Mouse (Mus musculus): ENCODE data around the gene Psma6. TPM values are rescaled to one million over a fixed set of nuclear protein-coding genes. Genes with fewer than 3 reads are reported as not detected.

Gene Psma6
- polyA plus RNA-seq, 1 experiment from 2014 or later: 389 TPM

- Histone ChIP-seq H3K4me2 (ENCODE audit: low read depth, low read length) (no peak overlapping the region), H3K27ac (ENCODE audit: low read length) (peak overlapping the region; percentile 61), H3K27me3 (ENCODE audit: control insufficient read depth, insufficient read depth, low read depth, low read length) (no peaks in the 10 kb centered on the region), H3K4me1 (replicated peaks; ENCODE audit: control insufficient read depth, insufficient read depth, low read length) (peaks cover 18% of the 10 kb centered on the region), H3K9ac (ENCODE audit: low read length) (no peak overlapping the region; the same call in 1 of the 2 replicates), H3K9me3 (ENCODE audit: control insufficient read depth, low read length) (no peaks in the 10 kb centered on the region), H3K36me3 (ENCODE audit: control insufficient read depth, insufficient read depth, low read length) (no peaks in the 10 kb centered on the region), H3K4me3 (ENCODE audit: low read length) (no peak overlapping the region)
- 33% methylated on average over 5 of the region's 5 CpGs for WGBS
- ATAC-seq (ENCODE audit: low read depth): no peak
Observed at GRCm38 (mm10) chr12:55452839-55453238, 68.8 kb downstream of the Psma6 start.

GRCm38 (mm10) chr12:55453924-55454323 is 69.9 kb downstream of the Psma6 start:
- Histone ChIP-seq H3K36me3 (ENCODE audit: control insufficient read depth, insufficient read depth, low read length) (no peaks in the 10 kb centered on the region), H3K9ac (ENCODE audit: low read length) (no peak overlapping the region), H3K4me3 (ENCODE audit: low read length) (no peak overlapping the region), H3K27me3 (ENCODE audit: control insufficient read depth, insufficient read depth, low read depth, low read length) (no peaks in the 10 kb centered on the region), H3K9me3 (ENCODE audit: control insufficient read depth, low read length) (no peaks in the 10 kb centered on the region), H3K4me1 (replicated peaks; ENCODE audit: control insufficient read depth, insufficient read depth, low read length) (peaks cover 18% of the 10 kb centered on the region), H3K27ac (ENCODE audit: low read length) (peak overlapping the region; percentile 48; the same call in 1 of the 2 replicates), H3K4me2 (ENCODE audit: low read depth, low read length) (no peak overlapping the region)
- no peak for ATAC-seq (ENCODE audit: low read depth)
- WGBS: 46% methylated on average over 4 of the region's 4 CpGs

- H3K9ac ChIP-seq (ENCODE audit: low read length): no peak overlapping the region
- no peak for ATAC-seq (ENCODE audit: low read depth)
- H3K4me1 ChIP-seq (replicated peaks; ENCODE audit: control insufficient read depth, insufficient read depth, low read length): peaks cover 22% of the 10 kb centered on the region
- H3K27ac ChIP-seq (ENCODE audit: low read length): no peak overlapping the region
- H3K4me2 ChIP-seq (ENCODE audit: low read depth, low read length): no peak overlapping the region
- H3K27me3 ChIP-seq (ENCODE audit: control insufficient read depth, insufficient read depth, low read depth, low read length): no peaks in the 10 kb centered on the region
- no peaks in the 10 kb centered on the region for H3K36me3 ChIP-seq (ENCODE audit: control insufficient read depth, insufficient read depth, low read length)
- no peaks in the 10 kb centered on the region for H3K9me3 ChIP-seq (ENCODE audit: control insufficient read depth, low read length)
- H3K4me3 ChIP-seq (ENCODE audit: low read length): no peak overlapping the region
- 69% methylated on average over 9 of the region's 10 CpGs for WGBS
Observed at GRCm38 (mm10) chr12:55455206-55455605, 71.2 kb downstream of the Psma6 start.

DNA sequence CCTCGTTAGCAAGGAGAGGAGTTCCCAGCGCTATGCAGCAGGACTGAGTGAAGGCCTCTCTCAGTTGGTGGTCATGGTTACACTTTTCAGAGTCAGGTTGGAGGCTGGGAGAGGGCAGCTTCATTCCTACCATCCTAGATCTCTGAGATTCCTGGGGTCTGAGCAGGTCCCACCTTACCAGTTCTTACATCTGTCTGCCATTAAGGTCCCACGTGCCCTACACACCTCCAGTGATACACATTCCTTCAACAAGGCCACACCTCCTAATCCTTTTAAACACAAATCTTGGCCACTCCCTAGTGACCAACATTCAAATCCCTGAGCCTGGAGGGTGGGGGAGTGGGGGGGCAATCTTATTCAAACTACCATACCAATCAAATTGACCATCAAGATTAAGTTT is 72.1 kb downstream of the Psma6 start:
- 70% methylated on average over 3 of the region's 3 CpGs for WGBS
- H3K9ac ChIP-seq (ENCODE audit: low read length): no peak overlapping the region
- H3K27ac ChIP-seq (ENCODE audit: low read length): no peak overlapping the region
- H3K4me2 ChIP-seq (ENCODE audit: low read depth, low read length): no peak overlapping the region
- no peaks in the 10 kb centered on the region for H3K27me3 ChIP-seq (ENCODE audit: control insufficient read depth, insufficient read depth, low read depth, low read length)
- no peak for ATAC-seq (ENCODE audit: low read depth)
- no peaks in the 10 kb centered on the region for H3K9me3 ChIP-seq (ENCODE audit: control insufficient read depth, low read length)
- peaks cover 27% of the 10 kb centered on the region for H3K4me1 ChIP-seq (replicated peaks; ENCODE audit: control insufficient read depth, insufficient read depth, low read length)
- no peak overlapping the region for H3K4me3 ChIP-seq (ENCODE audit: low read length)
- H3K36me3 ChIP-seq (ENCODE audit: control insufficient read depth, insufficient read depth, low read length): no peaks in the 10 kb centered on the region

GRCm38 (mm10) chr12:55456893-55457292 is 72.9 kb downstream of the Psma6 start:
- Histone ChIP-seq H3K4me3 (ENCODE audit: low read length) (no peak overlapping the region), H3K9ac (ENCODE audit: low read length) (no peak overlapping the region), H3K27me3 (ENCODE audit: control insufficient read depth, insufficient read depth, low read depth, low read length) (no peaks in the 10 kb centered on the region), H3K9me3 (ENCODE audit: control insufficient read depth, low read length) (no peaks in the 10 kb centered on the region), H3K27ac (ENCODE audit: low read length) (no peak overlapping the region), H3K4me2 (ENCODE audit: low read depth, low read length) (no peak overlapping the region), H3K4me1 (replicated peaks; ENCODE audit: control insufficient read depth, insufficient read depth, low read length) (peaks cover 34% of the 10 kb centered on the region), H3K36me3 (ENCODE audit: control insufficient read depth, insufficient read depth, low read length) (no peaks in the 10 kb centered on the region)
- 86% methylated on average over 5 of the region's 5 CpGs for WGBS
- ATAC-seq (ENCODE audit: low read depth): no peak

- Histone ChIP-seq H3K36me3 (ENCODE audit: control insufficient read depth, insufficient read depth, low read length) (no peaks in the 10 kb centered on the region), H3K27ac (ENCODE audit: low read length) (no peak overlapping the region)
Observed at GRCm38 (mm10) chr12:55459739-55460138, 75.7 kb downstream of the Psma6 start.

DNA sequence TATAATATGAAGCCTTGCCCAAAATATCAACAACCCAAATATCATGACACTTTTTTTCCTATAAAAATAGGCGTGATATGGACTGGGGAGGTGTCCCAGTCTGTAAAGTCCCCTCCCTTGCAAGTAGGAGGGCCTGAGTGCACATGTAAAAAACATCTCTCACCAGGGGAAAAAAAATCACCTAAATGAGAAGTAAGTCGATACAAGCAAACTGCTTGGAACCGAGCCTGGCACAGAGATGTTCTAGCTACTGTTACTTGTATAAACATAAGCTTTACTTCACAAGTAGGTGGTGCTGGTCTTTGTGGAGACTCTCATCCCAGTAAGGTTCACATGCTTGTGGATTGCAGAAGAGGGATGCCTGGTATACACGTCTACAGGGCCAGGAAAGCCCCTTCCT is 76.9 kb downstream of the Psma6 start:
- no peaks in the 10 kb centered on the region for H3K9me3 ChIP-seq (ENCODE audit: control insufficient read depth, low read length)
- H3K4me3 ChIP-seq (ENCODE audit: low read length): no peak overlapping the region
- H3K27me3 ChIP-seq (ENCODE audit: control insufficient read depth, insufficient read depth, low read depth, low read length): no peaks in the 10 kb centered on the region
- no peak overlapping the region for H3K9ac ChIP-seq (ENCODE audit: low read length)
- ATAC-seq (ENCODE audit: low read depth): no peak
- no peak overlapping the region for H3K4me2 ChIP-seq (ENCODE audit: low read depth, low read length)
- peaks cover 56% of the 10 kb centered on the region for H3K4me1 ChIP-seq (replicated peaks; ENCODE audit: control insufficient read depth, insufficient read depth, low read length)
- H3K27ac ChIP-seq (ENCODE audit: low read length): peak overlapping the region; percentile 96
- WGBS: 26% methylated on average over 4 of the region's 4 CpGs
- H3K36me3 ChIP-seq (ENCODE audit: control insufficient read depth, insufficient read depth, low read length): no peaks in the 10 kb centered on the region

More at GRCm38 (mm10) chr12:55459739-55460138, 75.7 kb downstream of the Psma6 start:
- peaks cover 47% of the 10 kb centered on the region for H3K4me1 ChIP-seq (replicated peaks; ENCODE audit: control insufficient read depth, insufficient read depth, low read length)
- H3K4me2 ChIP-seq (ENCODE audit: low read depth, low read length): no peak overlapping the region
- no peak overlapping the region for H3K9ac ChIP-seq (ENCODE audit: low read length)
- no peaks in the 10 kb centered on the region for H3K27me3 ChIP-seq (ENCODE audit: control insufficient read depth, insufficient read depth, low read depth, low read length)
- ATAC-seq (ENCODE audit: low read depth): no peak
- H3K9me3 ChIP-seq (ENCODE audit: control insufficient read depth, low read length): no peaks in the 10 kb centered on the region
- no peak overlapping the region for H3K4me3 ChIP-seq (ENCODE audit: low read length)
- WGBS: 41% methylated on average over 8 of the region's 8 CpGs

GRCm38 (mm10) chr12:55461767-55462166 is 77.7 kb downstream of the Psma6 start:
- peak overlapping the region; percentile 20; the same call in 1 of the 2 replicates for H3K4me2 ChIP-seq (ENCODE audit: low read depth, low read length)
- H3K9me3 ChIP-seq (ENCODE audit: control insufficient read depth, low read length): no peaks in the 10 kb centered on the region
- peaks cover 65% of the 10 kb centered on the region for H3K4me1 ChIP-seq (replicated peaks; ENCODE audit: control insufficient read depth, insufficient read depth, low read length)
- H3K4me3 ChIP-seq (ENCODE audit: low read length): no peak overlapping the region
- no peaks in the 10 kb centered on the region for H3K27me3 ChIP-seq (ENCODE audit: control insufficient read depth, insufficient read depth, low read depth, low read length)
- 0 out of 2 replicates have a peak overlapping the region, but pooled peaks have one; percentile 26 for H3K9ac ChIP-seq (ENCODE audit: low read length)
- H3K27ac ChIP-seq (ENCODE audit: low read length): peak overlapping the region; percentile 96
- no peaks in the 10 kb centered on the region for H3K36me3 ChIP-seq (ENCODE audit: control insufficient read depth, insufficient read depth, low read length)
- 37% methylated on average over 6 of the region's 6 CpGs for WGBS
- ATAC-seq (ENCODE audit: low read depth): peak; percentile 75

GRCm38 (mm10) chr12:55462456-55462855 is 78.4 kb downstream of the Psma6 start:
- peaks cover 67% of the 10 kb centered on the region for H3K4me1 ChIP-seq (replicated peaks; ENCODE audit: control insufficient read depth, insufficient read depth, low read length)
- no peak for ATAC-seq (ENCODE audit: low read depth)
- H3K4me2 ChIP-seq (ENCODE audit: low read depth, low read length): 0 out of 2 replicates have a peak overlapping the region, but pooled peaks have one; percentile 13
- no peaks in the 10 kb centered on the region for H3K36me3 ChIP-seq (ENCODE audit: control insufficient read depth, insufficient read depth, low read length)
- H3K9ac ChIP-seq (ENCODE audit: low read length): no peak overlapping the region
- WGBS: 48% methylated on average over 6 of the region's 6 CpGs
- no peaks in the 10 kb centered on the region for H3K9me3 ChIP-seq (ENCODE audit: control insufficient read depth, low read length)
- H3K27ac ChIP-seq (ENCODE audit: low read length): peak overlapping the region; percentile 96
- H3K4me3 ChIP-seq (ENCODE audit: low read length): no peak overlapping the region
- H3K27me3 ChIP-seq (ENCODE audit: control insufficient read depth, insufficient read depth, low read depth, low read length): no peaks in the 10 kb centered on the region

DNA sequence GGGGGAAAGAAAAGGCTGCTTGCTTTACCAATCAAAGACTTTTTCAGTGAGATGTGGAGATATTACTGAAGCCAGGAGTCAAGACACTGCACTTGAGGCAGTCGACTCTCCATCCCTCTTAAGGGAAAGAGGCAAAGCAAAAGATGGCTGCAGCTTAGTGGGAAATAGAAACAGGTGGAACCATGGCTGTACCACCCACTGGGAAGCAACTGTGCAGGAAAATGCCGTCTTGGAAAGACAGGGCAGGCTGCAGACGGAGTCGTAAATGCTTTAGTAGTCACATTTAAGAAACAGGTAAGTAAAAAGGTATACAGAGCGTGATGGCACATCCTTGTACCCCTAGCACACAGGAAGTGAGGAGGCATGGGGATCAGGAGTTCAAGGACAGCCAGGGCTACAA is 79.1 kb downstream of the Psma6 start:
- peak overlapping the region; percentile 96; the same call in 1 of the 2 replicates for H3K27ac ChIP-seq (ENCODE audit: low read length)
- H3K36me3 ChIP-seq (ENCODE audit: control insufficient read depth, insufficient read depth, low read length): no peaks in the 10 kb centered on the region
- H3K4me1 ChIP-seq (replicated peaks; ENCODE audit: control insufficient read depth, insufficient read depth, low read length): peaks cover 71% of the 10 kb centered on the region
- WGBS: 75% methylated on average over 5 of the region's 5 CpGs
- ATAC-seq (ENCODE audit: low read depth): no peak
- no peaks in the 10 kb centered on the region for H3K27me3 ChIP-seq (ENCODE audit: control insufficient read depth, insufficient read depth, low read depth, low read length)
- no peak overlapping the region for H3K9ac ChIP-seq (ENCODE audit: low read length)
- H3K9me3 ChIP-seq (ENCODE audit: control insufficient read depth, low read length): no peaks in the 10 kb centered on the region
- H3K4me2 ChIP-seq (ENCODE audit: low read depth, low read length): no peak overlapping the region
- H3K4me3 ChIP-seq (ENCODE audit: low read length): no peak overlapping the region

All from lung, embryonic 16.5 days (tissue).